Mouse (Mus musculus): ENCODE measurements around the gene Afap1.

Afap1 gene

GRCm38 (mm10) chr5:35898114-35898513 lies 5.0 kb downstream of the Afap1 start:
- DNase-seq (ENCODE audit: low read depth) = no peak

DNA sequence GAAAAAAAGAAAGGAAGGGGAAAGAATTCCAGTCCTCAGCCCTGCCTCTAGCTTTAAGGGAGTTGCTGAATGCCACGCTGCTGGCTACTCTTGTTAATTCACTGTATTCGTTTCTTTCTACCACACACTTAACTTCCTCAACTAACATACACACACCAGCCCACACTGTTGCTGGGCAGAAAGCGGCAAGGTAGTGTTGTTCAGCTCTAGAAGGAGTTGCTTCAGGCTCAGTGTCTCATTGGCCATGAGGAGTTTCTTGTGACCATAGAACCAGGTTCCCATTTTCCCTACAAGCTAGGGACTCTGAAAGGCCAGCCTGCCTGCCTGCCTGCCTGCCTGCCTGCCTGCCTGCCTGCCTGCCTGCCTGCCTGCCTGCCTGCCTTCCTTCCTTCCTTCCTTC lies 5.9 kb downstream of the Afap1 start:
- no peak for DNase-seq (ENCODE audit: low read depth)

GRCm38 (mm10) chr5:35900401-35901225 lies 7.5 kb downstream of the Afap1 start:
- DNase-seq (ENCODE audit: low read depth) = no peak

DNA sequence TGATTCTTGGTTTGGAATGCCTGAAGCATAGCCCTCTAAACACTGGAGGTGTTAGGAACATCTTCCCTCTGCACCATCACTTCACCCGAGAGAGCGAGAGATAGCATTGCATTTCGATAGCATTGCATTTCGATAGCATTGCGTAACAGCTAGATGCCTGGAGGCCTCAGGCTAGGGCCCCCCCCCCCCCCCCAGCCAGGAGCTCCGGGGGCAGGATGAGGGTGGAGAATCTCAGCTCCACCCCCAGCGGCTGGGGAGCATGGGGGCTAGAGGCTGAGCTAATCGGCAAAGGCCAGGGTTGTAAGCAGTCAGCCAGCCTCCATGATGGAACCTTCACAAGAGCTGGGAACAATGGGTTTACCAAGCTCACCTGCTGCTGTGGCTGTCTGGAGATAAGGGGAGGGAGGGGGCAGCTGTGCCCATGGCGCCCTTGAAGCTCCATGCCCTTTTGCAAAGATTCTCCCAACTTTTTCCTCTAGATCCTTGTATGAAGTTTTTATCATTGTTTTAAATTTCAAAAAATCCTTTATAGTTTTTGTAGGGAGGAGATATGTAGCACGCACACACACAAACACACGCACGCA lies 8.2 kb downstream of the Afap1 start:
- DNase-seq (ENCODE audit: low read depth) = no peak

DNA sequence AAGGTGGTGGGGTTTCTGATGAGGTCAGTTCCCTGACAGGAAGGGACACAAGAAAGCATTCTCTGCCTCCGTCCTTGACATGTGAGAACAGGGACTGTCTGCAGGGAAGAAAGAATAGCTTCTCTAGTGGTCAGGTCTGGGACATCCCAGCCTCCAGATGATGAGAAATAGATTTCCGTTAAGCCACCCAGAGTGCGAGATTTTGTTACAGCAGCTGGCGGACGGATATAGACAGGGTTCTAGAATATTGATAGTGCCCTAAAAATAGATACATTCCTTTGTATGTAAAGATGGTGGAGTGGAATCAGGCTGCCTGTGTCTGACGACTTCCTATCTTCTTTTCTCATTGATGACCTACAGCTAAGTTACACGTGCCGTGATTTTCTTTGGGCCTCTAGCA lies 10.3 kb downstream of the Afap1 start:
- no peak for DNase-seq (ENCODE audit: low read depth)

- no peak for DNase-seq (ENCODE audit: low read depth)
Observed at GRCm38 (mm10) chr5:35905283-35905682, 12.2 kb downstream of the Afap1 start.

DNA sequence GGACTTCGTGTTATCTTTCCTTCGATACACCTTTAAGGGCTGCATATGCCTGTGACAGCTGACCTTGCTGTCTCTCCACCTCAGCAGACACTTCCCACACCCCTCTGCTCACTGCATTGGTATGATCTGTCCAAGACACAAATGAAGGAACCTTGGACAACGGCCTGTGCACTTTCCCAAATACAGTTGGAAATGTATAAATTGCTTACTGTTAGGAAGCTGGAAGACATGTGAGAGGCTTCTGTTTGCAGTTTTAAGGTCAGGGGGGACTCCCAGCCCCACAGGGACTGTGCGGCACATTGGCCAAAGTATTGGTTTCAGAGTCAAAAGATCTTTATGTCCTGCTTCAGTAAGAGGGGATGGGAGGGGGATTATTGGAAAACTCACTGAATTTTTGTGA lies 14.0 kb downstream of the Afap1 start:
- no peak for DNase-seq (ENCODE audit: low read depth)

DNA sequence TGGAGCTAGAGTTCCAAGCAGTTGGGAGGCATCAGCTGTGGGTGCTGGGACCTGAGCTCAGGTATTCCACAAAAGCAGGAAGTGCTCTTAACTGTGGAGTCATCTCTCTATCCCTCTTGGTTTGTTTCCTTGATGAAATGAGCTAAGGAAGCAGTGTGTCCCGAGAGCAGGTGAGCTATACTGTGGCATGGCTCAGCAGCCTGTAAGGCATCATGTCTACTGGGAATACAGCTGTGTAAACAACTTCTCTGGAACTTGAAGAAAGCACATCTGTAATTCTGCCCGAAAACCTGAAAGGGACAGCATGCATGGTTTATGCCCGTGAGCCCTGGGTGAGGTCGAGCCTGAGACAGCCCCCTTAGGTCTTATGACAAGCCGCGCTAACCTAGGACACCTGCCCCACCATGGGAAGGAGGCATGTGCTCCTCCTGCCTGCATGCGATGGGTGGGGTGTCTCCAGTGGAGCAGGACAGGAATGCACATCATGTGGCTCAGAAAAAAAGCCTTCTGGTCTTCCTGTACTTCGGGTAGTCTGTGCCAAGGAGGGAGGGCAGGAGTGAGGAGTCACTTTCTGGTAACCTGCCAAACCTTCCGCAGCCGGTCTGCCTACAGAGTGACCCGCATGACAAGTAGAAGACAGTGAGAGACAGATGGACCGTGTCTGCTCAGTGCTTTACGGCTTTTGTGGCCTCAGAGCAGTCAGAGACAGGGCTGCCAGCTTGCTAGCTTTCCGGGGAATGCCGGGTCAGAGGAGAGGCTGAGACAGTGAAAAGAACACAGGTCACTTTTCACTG lies 14.7 kb downstream of the Afap1 start:
- DNase-seq (ENCODE audit: low read depth) = no peak

DNA sequence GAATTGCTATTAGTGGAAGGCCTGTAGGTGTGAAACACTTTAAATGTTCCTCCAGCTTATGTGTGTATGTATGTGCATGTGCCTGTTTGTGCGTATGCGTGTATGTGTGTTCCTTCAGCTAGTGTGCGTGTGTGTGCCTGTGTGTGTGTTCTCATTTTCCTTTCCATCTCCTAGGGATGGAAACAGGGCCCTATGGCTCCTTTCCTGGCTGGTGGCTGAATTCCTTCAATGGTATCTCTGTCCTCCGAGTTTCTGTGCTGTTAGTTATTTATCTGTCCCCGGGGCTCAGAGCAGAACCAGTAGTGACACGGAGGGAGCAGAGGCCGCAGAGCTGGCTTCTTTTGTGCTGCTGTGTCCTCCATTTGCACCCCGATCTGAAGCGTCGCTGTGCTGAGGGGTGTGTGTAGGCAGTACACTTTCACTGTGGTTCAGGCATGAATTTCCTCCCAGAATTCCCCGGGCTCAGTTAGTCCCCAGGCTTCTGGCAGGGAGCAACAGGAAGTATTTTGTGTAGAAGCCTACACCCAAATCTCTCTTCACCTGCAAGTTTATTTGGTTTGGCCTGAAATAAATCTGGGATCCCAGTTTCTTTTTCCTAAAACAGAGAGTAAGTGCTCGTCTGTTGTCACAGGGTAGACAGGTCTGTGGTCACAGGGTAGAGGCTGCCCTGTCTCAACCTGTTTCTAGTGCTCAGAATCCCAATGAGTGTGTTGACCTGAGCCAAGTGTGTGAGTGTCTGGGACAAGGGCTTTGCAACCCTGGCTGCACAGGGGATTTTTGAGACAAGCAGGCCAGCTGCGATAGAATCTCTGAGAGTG lies 15.7 kb downstream of the Afap1 start:
- no peak for DNase-seq (ENCODE audit: low read depth)

- DNase-seq (ENCODE audit: low read depth) = no peak
Observed at GRCm38 (mm10) chr5:35915629-35916300, 22.6 kb downstream of the Afap1 start.

- DNase-seq (ENCODE audit: low read depth) = no peak
Observed at GRCm38 (mm10) chr5:35916666-35917065, 23.5 kb downstream of the Afap1 start.

GRCm38 (mm10) chr5:35918387-35918786 lies 25.3 kb downstream of the Afap1 start:
- no peak for DNase-seq (ENCODE audit: low read depth)

DNA sequence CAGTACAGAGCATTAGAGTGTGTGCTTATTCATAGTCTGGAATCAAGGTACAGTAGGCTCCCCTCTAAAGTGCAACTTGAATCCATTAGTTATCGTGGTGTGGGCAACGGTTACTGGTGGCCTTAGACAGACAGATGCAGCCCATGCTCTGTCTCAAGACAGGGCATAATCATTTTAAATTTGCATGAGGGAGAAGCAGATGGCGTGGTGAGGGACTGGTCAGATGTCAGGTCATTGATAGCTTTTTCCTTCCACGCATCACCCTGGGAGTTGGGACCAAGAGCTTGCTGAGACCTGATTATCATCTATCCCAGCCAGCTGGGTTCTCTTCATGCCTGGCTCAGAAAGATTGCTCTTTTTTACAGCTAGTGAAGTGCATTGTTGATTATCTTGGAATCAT lies 27.0 kb downstream of the Afap1 start:
- no peak for DNase-seq (ENCODE audit: low read depth)

DNA sequence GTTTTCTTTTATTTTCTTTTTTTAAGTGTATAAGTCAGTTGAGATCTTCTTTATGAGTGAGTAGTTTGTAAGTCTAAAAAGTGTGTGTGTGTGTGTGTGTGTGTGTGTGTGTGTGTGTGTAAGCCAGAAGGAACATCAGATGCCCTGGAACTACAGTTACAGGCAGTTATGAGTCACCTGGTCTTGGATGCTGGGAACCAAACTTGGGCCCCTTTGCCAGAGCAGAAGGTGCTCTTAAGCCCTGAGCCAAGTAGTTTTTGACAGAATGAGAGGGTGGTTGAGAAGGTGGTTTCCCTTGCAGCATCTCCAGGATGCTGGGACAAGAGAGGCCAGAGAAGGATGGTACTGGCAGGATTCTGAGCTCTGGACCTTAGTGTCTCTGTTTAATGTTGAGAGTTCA lies 27.4 kb downstream of the Afap1 start:
- no peak for DNase-seq (ENCODE audit: low read depth)

- no peak for DNase-seq (ENCODE audit: low read depth)
Observed at GRCm38 (mm10) chr5:35921141-35921540, 28.0 kb downstream of the Afap1 start.

- DNase-seq (ENCODE audit: low read depth) = no peak
Observed at GRCm38 (mm10) chr5:35921595-35922254, 28.6 kb downstream of the Afap1 start.

DNA sequence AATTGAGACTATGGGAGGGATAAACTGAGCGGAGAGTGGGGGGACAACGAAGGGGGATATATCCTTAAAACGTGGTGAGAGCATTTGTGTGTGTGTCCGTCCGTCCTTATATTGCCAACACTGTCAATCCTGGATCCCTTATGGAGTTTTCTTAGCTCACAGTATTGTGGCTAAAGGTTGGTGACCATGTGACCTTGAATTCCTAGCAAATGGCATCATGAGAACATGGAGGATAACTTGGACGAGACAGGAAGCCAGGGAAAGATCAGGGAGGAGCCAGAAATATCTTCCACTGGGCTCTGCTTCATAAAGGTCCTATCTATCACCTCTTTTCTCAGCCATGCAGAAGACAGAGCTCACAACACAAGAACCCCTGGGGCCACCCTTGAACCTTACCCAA lies 30.3 kb downstream of the Afap1 start:
- DNase-seq (ENCODE audit: low read depth) = no peak

- no peak for DNase-seq (ENCODE audit: low read depth)
Observed at GRCm38 (mm10) chr5:35925171-35925634, 32.1 kb downstream of the Afap1 start.

- no peak for DNase-seq (ENCODE audit: low read depth)
Observed at GRCm38 (mm10) chr5:35926511-35926910, 33.4 kb downstream of the Afap1 start.

DNA sequence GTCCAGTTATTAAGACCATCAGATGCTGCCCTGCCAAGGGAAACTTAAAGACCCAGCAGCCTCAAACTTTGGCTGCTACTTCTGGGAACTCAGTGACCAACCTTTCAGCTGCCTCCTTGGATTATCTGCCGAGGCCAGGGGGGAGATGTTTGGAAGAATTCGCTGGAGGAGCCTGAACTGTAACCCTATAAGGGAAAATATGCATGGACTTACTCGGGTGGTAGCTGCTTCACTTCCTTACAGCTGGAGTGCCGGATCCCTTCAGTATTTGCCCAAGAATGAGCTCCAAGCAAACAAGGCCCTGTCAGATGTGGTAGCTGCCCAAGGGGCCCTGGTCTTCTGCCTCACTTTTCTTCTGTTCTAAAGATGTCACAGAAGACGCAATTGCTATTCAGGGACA lies 38.2 kb downstream of the Afap1 start:
- no peak for DNase-seq (ENCODE audit: low read depth)

DNA sequence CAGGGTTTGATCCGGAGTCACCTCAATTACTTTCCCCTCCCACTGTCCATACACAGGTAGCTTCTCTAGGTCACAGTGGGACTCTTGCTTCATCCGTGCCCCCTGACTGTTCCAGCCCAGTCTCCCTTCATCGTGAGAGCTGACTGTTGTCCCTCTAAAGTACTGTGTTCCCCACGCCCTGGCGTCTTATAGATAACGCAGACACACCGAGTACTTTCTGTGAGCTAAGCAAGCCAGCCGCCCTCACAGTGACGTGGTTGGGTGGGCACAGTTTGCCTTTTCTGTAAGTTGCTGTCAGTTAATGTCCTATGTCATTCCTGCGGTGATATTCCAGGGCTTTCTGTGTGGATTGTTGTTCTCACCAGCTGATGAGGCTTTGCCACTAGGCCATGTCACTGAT lies 39.9 kb downstream of the Afap1 start:
- DNase-seq (ENCODE audit: low read depth) = no peak

Measured in induced T-regulatory cell, adult 2 months (primary cell).